Comparison of ENCODE assay signal across 37 mouse cellular contexts in genomic region chr4:155790021-155790489, GRCm38 (mm10). TPM values are rescaled to one million over a fixed set of nuclear protein-coding genes. Genes with fewer than 3 reads are reported as not detected.
DNase-seq lines count a peak whose midpoint lies in the region; ATAC-seq and TF ChIP-seq lines count a peak whose summit lies in the region.
"Had no signal": no experiment of that assay in that cellular context is flagged by ENCODE, and none has a peak within 500 bp of the region (broad histone marks: within the 10 kb centered on the region; RNA-seq: fewer than 3 reads in every experiment).

TSS of gene Ankrd65 (plus strand) at chr4:155790439.

- H3K4me2 ChIP-seq in embryonic facial prominence, embryonic 13.5 days, result no peak within 1 kb of the TSS
- peak within 1 kb of the TSS; percentile 38; the same call in 1 of the 2 replicates for H3K4me2 ChIP-seq in kidney, embryonic 15.5 days
- no peak within 1 kb of the TSS for H3K4me2 ChIP-seq in stomach, embryonic 15.5 days
- H3K4me2 ChIP-seq: embryonic facial prominence, embryonic 12.5 days; heart, embryonic 12.5 days; hindbrain, embryonic 15.5 days; midbrain, embryonic 13.5 days; neural tube, embryonic 13.5 days had no signal

- H3K9ac ChIP-seq in embryonic facial prominence, embryonic 13.5 days, result no peak within 1 kb of the TSS
- no peak within 1 kb of the TSS for H3K9ac ChIP-seq in kidney, embryonic 15.5 days
- H3K9ac ChIP-seq in stomach, embryonic 15.5 days, result no peak within 1 kb of the TSS
- H3K9ac ChIP-seq: embryonic facial prominence, embryonic 12.5 days; heart, embryonic 12.5 days; hindbrain, embryonic 15.5 days; liver, embryonic 14.5 days; midbrain, embryonic 13.5 days; neural tube, embryonic 13.5 days had no signal

- no peak within 1 kb of the TSS for H3K4me3 ChIP-seq in embryonic facial prominence, embryonic 13.5 days
- H3K4me3 ChIP-seq in embryonic facial prominence, embryonic 10.5 days, result no peak within 1 kb of the TSS
- H3K4me3 ChIP-seq in kidney, embryonic 15.5 days (replicated peaks), result no peak within 1 kb of the TSS
- H3K4me3 ChIP-seq in E14TG2a.4 (replicated peaks; ENCODE audit: low read length), result peak within 1 kb of the TSS; percentile 77
- no peak within 1 kb of the TSS for H3K4me3 ChIP-seq in stomach, embryonic 15.5 days (replicated peaks)
- H3K4me3 ChIP-seq: embryonic facial prominence, embryonic 12.5 days; erythroblast, embryonic 14.5 days; gastrocnemius, adult 2 months; heart, embryonic 12.5 days; hindbrain, embryonic 10.5 days; hindbrain, embryonic 15.5 days; midbrain, embryonic 13.5 days; neural tube, embryonic 13.5 days had no signal

- no peaks in the 10 kb centered on the region for H3K9me3 ChIP-seq in embryonic facial prominence, embryonic 13.5 days
- no peaks in the 10 kb centered on the region for H3K9me3 ChIP-seq in embryonic facial prominence, embryonic 10.5 days
- H3K9me3 ChIP-seq in kidney, embryonic 15.5 days (replicated peaks), result no peaks in the 10 kb centered on the region
- no peaks in the 10 kb centered on the region for H3K9me3 ChIP-seq in E14TG2a.4 (ENCODE audit: low read length)
- H3K9me3 ChIP-seq in stomach, embryonic 15.5 days, result no peaks in the 10 kb centered on the region
- H3K9me3 ChIP-seq: embryonic facial prominence, embryonic 12.5 days; G1E; heart, embryonic 12.5 days; hindbrain, embryonic 10.5 days; hindbrain, embryonic 15.5 days; megakaryocyte, embryonic 14.5 days; midbrain, embryonic 13.5 days; neural tube, embryonic 13.5 days had no signal

- no peaks in the 10 kb centered on the region for H3K36me3 ChIP-seq in embryonic facial prominence, embryonic 13.5 days
- no peaks in the 10 kb centered on the region for H3K36me3 ChIP-seq in embryonic facial prominence, embryonic 10.5 days (replicated peaks)
- H3K36me3 ChIP-seq in kidney, embryonic 15.5 days, result no peaks in the 10 kb centered on the region
- no peaks in the 10 kb centered on the region for H3K36me3 ChIP-seq in E14TG2a.4 (ENCODE audit: insufficient read depth, low read length)
- H3K36me3 ChIP-seq in stomach, embryonic 15.5 days, result no peaks in the 10 kb centered on the region
- H3K36me3 ChIP-seq: embryonic facial prominence, embryonic 12.5 days; G1E; heart, embryonic 12.5 days; hindbrain, embryonic 10.5 days; hindbrain, embryonic 15.5 days; midbrain, embryonic 13.5 days; neural tube, embryonic 13.5 days had no signal

- peak within 1 kb of the TSS; percentile 28; the same call in 1 of the 2 replicates for H3K27ac ChIP-seq in embryonic facial prominence, embryonic 13.5 days
- H3K27ac ChIP-seq in embryonic facial prominence, embryonic 10.5 days (replicated peaks), result no peak within 1 kb of the TSS; the same call in 1 of the 2 replicates
- peak within 1 kb of the TSS; percentile 9 for H3K27ac ChIP-seq in kidney, embryonic 15.5 days
- peak within 1 kb of the TSS; percentile 48 for H3K27ac ChIP-seq in stomach, embryonic 15.5 days
- H3K27ac ChIP-seq: embryonic facial prominence, embryonic 12.5 days; gastrocnemius, adult 2 months; hindbrain, embryonic 10.5 days; hindbrain, embryonic 15.5 days; liver, embryonic 14.5 days; midbrain, embryonic 13.5 days; neural tube, embryonic 13.5 days had no signal

- DNase-seq in embryonic facial prominence, embryonic 10.5 days (ENCODE audit: low spot score), result no peak
- DNase-seq in kidney, postnatal 36 days, result no peak
- DNase-seq in gastrocnemius, adult 8-10 months (ENCODE audit: low spot score in 2 of 2), result no peak
- no peak for DNase-seq in gastrocnemius, postnatal 36 days
- DNase-seq: adrenal gland, postnatal 10 days; cerebellum, adult 9-10 months; cerebellum, postnatal 36 days; gastrocnemius, adult 2 months; heart, adult 18-20 months; kidney, adult 9 months; liver; lung, postnatal 4 days; thymus, adult 18-20 months; thymus, postnatal 36 days had no signal

- no peaks in the 10 kb centered on the region for H3K27me3 ChIP-seq in embryonic facial prominence, embryonic 13.5 days
- H3K27me3 ChIP-seq in embryonic facial prominence, embryonic 10.5 days (replicated peaks; ENCODE audit: low read depth, poor library complexity, severe bottlenecking), result peaks cover 11% of the 10 kb centered on the region; the same call in 1 of the 2 replicates
- H3K27me3 ChIP-seq in kidney, embryonic 15.5 days, result no peaks in the 10 kb centered on the region
- peaks cover 39% of the 10 kb centered on the region for H3K27me3 ChIP-seq in E14TG2a.4 (ENCODE audit: insufficient read depth, low read length)
- no peaks in the 10 kb centered on the region for H3K27me3 ChIP-seq in stomach, embryonic 15.5 days (replicated peaks)
- H3K27me3 ChIP-seq: embryonic facial prominence, embryonic 12.5 days; hindbrain, embryonic 15.5 days; neural tube, embryonic 13.5 days had no signal

- no peak for TF ChIP-seq CTCF in E14TG2a.4 (conservative IDR thresholded peaks at IDR 0.05; ENCODE audit: low read length)

- ATAC-seq in embryonic facial prominence, embryonic 13.5 days (ENCODE audit: insufficient number of reproducible peaks, insufficient read depth, low FRiP score, low TSS enrichment, low read depth), result no peak
- ATAC-seq in kidney, embryonic 15.5 days (replicated peaks; ENCODE audit: low FRiP score), result no peak
- ATAC-seq in stomach, embryonic 15.5 days (ENCODE audit: insufficient read depth, low FRiP score, low read depth), result no peak
- ATAC-seq: forebrain, embryonic 16.5 days; inflammation-experienced regulatory T-cells, adult 6 months; midbrain, embryonic 13.5 days had no signal

- H3K4me1 ChIP-seq in embryonic facial prominence, embryonic 13.5 days, result 0 out of 2 replicates have a peak, but pooled peaks cover 3% of the 10 kb centered on the region
- peaks cover 8% of the 10 kb centered on the region for H3K4me1 ChIP-seq in embryonic facial prominence, embryonic 10.5 days
- H3K4me1 ChIP-seq in kidney, embryonic 15.5 days, result peaks cover 21% of the 10 kb centered on the region
- peaks cover 28% of the 10 kb centered on the region for H3K4me1 ChIP-seq in E14TG2a.4 (replicated peaks; ENCODE audit: low read depth, low read length)
- no peaks in the 10 kb centered on the region for H3K4me1 ChIP-seq in stomach, embryonic 15.5 days

- intact Hi-C loops in gastrocnemius, postnatal 36 days (cut with DNase I), result no loop called here

- 78% methylated on average over 3 of the region's 3 CpGs for WGBS in embryonic facial prominence, embryonic 13.5 days
- 86% methylated on average over 3 of the region's 3 CpGs for WGBS in embryonic facial prominence, embryonic 10.5 days
- 84% methylated on average over 3 of the region's 3 CpGs for WGBS in kidney, embryonic 15.5 days
- WGBS in stomach, embryonic 15.5 days, result 77% methylated on average over 3 of the region's 3 CpGs

RNA-seq across cellular contexts. Expression of gene Ankrd65, which starts in this region (rescaled TPM):
- 0.24 TPM in 1 of 2 replicates, not detected in the other for polyA plus RNA-seq in embryonic facial prominence, embryonic 13.5 days (2015; fragmentation: Nextera tagmentation; extraction: Ambion mirVana)
- polyA plus RNA-seq in embryonic facial prominence, embryonic 10.5 days (2016; fragmentation: Nextera tagmentation; extraction: Ambion mirVana), result 0.20 TPM in 1 of 2 replicates, not detected in the other
- 0.19 and 0.34 TPM in 2 replicates for polyA plus RNA-seq in kidney, embryonic 15.5 days (2015; fragmentation: Nextera tagmentation; extraction: Ambion mirVana)
- 0.22 TPM in 1 of 2 replicates, not detected in the other for polyA plus RNA-seq in stomach, embryonic 15.5 days (2015; fragmentation: Nextera tagmentation; extraction: Ambion mirVana)
- not detected for total RNA-seq in gastrocnemius, adult 8-10 months (2022)
- total RNA-seq in gastrocnemius, postnatal 36 days (2021), result not detected
- total RNA-seq: adrenal gland, postnatal 10 days; CH12.LX; G1E; gastrocnemius, adult 2 months; heart, adult 18-20 months; layer of hippocampus, adult 18-20 months; layer of hippocampus, postnatal 10 days had no signal
- polyA plus RNA-seq: C2C12; embryonic facial prominence, embryonic 12.5 days; forebrain, embryonic 11.5 days; forebrain, embryonic 16.5 days; G1E; heart, embryonic 12.5 days; heart, postnatal 0 days; hindbrain, embryonic 15.5 days; inflammation-experienced regulatory T-cells, adult 6 months; limb, embryonic 11.5 days; midbrain, embryonic 13.5 days; neural tube, embryonic 13.5 days had no signal
